Mouse (Mus musculus) embryonic fibroblast, embryonic 13.5 days (primary cell): ENCODE measurements around the gene Kcnj16.

Experiments used
- CTCF ChIP-seq: IDR thresholded peaks from 2 replicates; pipeline ENCODE4 v1.5.1; 2011; ENCODE audit warnings: mild to moderate bottlenecking, control low read depth, low read length, moderate library complexity, borderline replicate concordance; ENCODE audit not compliant: insufficient read depth
- POLR2A ChIP-seq: IDR thresholded peaks from 2 replicates; pipeline ENCODE4 v1.6.1; 2011; ENCODE audit warnings: low read depth, mild to moderate bottlenecking, control low read depth, low read length, moderate library complexity

GRCm38 (mm10) chr11:110935699-110936098, 32.1 kb upstream of the Kcnj16 start:
- no peak for TF ChIP-seq POLR2A
- TF ChIP-seq CTCF = no peak
